Mouse (Mus musculus) C2C12 (cell line): ENCODE results near the gene Papln. TPM values are rescaled to one million over a fixed set of nuclear protein-coding genes. Genes with fewer than 3 reads are reported as not detected.

ENCODE experiments used
- H3K27me3 ChIP-seq: one replicate; pipeline ENCODE4 v1.6.1; 2011; ENCODE audit not compliant: control insufficient read depth, insufficient read depth, insufficient read length
- H3K36me3 ChIP-seq: one replicate; pipeline ENCODE4 v1.6.1; 2011; ENCODE audit not compliant: control insufficient read depth, insufficient read depth
- H3K4me3 ChIP-seq: one replicate; pipeline ENCODE4 v1.5.1; 2011; ENCODE audit warnings: mild to moderate bottlenecking, control low read depth; ENCODE audit not compliant: poor library complexity, insufficient read depth, severe bottlenecking
- H3K79me2 ChIP-seq: one replicate; pipeline ENCODE4 v1.6.1; 2011; ENCODE audit not compliant: control insufficient read depth, insufficient read depth
- H3K79me3 ChIP-seq: one replicate; pipeline ENCODE4 v1.6.1; 2011; ENCODE audit warnings: low read depth, control low read depth
- H3ac ChIP-seq: one replicate; pipeline ENCODE3; 2011; ENCODE audit warnings: low read depth; ENCODE audit not compliant: control insufficient read depth, insufficient read length
- MYOG ChIP-seq: IDR thresholded peaks from one replicate; pipeline ENCODE4 v1.6.1; 2011; ENCODE audit not compliant: control insufficient read depth, insufficient read length; ENCODE audit errors: extremely low read depth
- polyA plus RNA-seq: library from polyadenylated mRNA; unstranded; fragments of >200 nt; fragmentation: generic; extraction: Trizol; gene quantifications from one replicate; pipeline ENCODE4 v1.2.1, GENCODE M21; 2012; ENCODE audit warnings: missing spikeins

The Papln gene
- polyA plus RNA-seq, 1 experiment = not detected

- Histone ChIP-seq H3K79me3 (no peaks in the 10 kb centered on the region), H3K36me3 (peaks cover 5% of the 10 kb centered on the region), H3K4me3 (no peak overlapping the region), H3ac (no peak overlapping the region), H3K79me2 (no peaks in the 10 kb centered on the region), H3K27me3 (no peaks in the 10 kb centered on the region)
- TF ChIP-seq MYOG = no peak
Measured at GRCm38 (mm10) chr12:83841409-83842190, 78.2 kb downstream of the Papln start.

Other genes starting within 250 kb of the Papln start
- 11.7 TPM for gene Dcaf4, start 243.2 kb upstream of the Papln start, polyA plus RNA-seq
- 8.6 TPM for gene Zfyve1, start 166.4 kb upstream of the Papln start, polyA plus RNA-seq
- 25.8 TPM for gene Rbm25, start 132.4 kb upstream of the Papln start, polyA plus RNA-seq
- 36.6 TPM for gene Psen1, start 75.5 kb upstream of the Papln start, polyA plus RNA-seq
- gene Numb, start 158.3 kb downstream of the Papln start, polyA plus RNA-seq = 11.2 TPM
- gene Riox1, start 187.0 kb downstream of the Papln start, polyA plus RNA-seq = 18.7 TPM
- not detected for gene Heatr4, start 221.2 kb downstream of the Papln start, polyA plus RNA-seq
- gene Acot2, start 224.2 kb downstream of the Papln start, polyA plus RNA-seq = 2.6 TPM
- gene Acot1, start 245.9 kb downstream of the Papln start, polyA plus RNA-seq = 0.41 TPM